Mouse (Mus musculus) heart, postnatal 0 days (tissue): ENCODE measurements at regions not wholly inside any gene's neighbourhood (a gene's known extent, or its start where the extent isn't known, plus 50 kb on each side); places are given as distances from the start of the nearest gene placed in this dataset.

Experiments used
- CTCF ChIP-seq: IDR thresholded peaks from 2 replicates; pipeline ENCODE4 v1.5.1; 2016; ENCODE audit warnings: antibody characterized with exemption, control low read depth, low read depth
- EP300 ChIP-seq: IDR thresholded peaks from 2 replicates; pipeline ENCODE4 v1.6.1; 2016; ENCODE audit warnings: antibody characterized with exemption, low read depth

DNA sequence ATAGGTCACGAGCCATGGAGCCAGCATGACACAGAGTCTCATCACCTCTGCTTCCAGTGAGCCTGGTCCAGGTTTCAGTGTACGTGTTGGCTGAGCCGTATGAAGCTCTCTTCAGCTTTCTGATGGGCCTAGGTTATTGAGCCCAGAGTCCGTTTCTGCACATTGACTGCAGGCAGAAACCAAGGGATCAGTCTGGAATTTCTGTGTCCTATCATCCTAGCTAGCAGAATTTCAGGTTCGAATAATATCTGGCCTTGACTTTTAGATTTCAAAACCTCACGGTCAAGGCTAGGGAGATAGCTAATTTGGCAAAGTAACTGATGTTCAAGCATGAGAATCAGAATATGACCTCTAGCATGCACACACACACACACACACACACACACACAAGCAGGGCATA is 156.0 kb upstream of the Gm3448 start:
- TF ChIP-seq EP300 (no peak), CTCF (no peak)
